Mouse (Mus musculus) intestine, embryonic 15.5 days (tissue): ENCODE measurements around the gene Tmem11. TPM values are rescaled to one million over a fixed set of nuclear protein-coding genes. Genes with fewer than 3 reads are reported as not detected.
"Not testable (repeated sequence)": the region's sequence is repeated elsewhere in the genome, so short reads cannot be mapped to it uniquely, and the experiment has no call there.

ENCODE experiments used
- ATAC-seq: fragments of 200-750 bp; cut with Nextera tagmentation; 2 replicates; pipeline ENCODE4 v1.8.0; 2017; ENCODE audit warnings: moderate TSS enrichment, moderate library complexity
- H3K27ac ChIP-seq: fragments of 300-500 bp; sonication (generic); 2 replicates; pipeline ENCODE4 v1.5.1; 2015; ENCODE audit warnings: mild to moderate bottlenecking, inconsistent platforms
- H3K27me3 ChIP-seq: fragments of 300-500 bp; sonication (generic); replicated peaks from 2 replicates; pipeline ENCODE4 v1.6.1; 2015; ENCODE audit warnings: inconsistent platforms
- H3K36me3 ChIP-seq: fragments of 300-500 bp; sonication (generic); 2 replicates; pipeline ENCODE4 v1.6.1; 2015; ENCODE audit warnings: inconsistent platforms
- H3K4me1 ChIP-seq: fragments of 300-500 bp; sonication (generic); replicated peaks from 2 replicates; pipeline ENCODE4 v1.6.1; 2015; ENCODE audit warnings: inconsistent platforms
- H3K4me2 ChIP-seq: fragments of 300-500 bp; sonication (generic); replicated peaks from 2 replicates; pipeline ENCODE4 v1.6.1; 2015; ENCODE audit warnings: mild to moderate bottlenecking, inconsistent platforms
- H3K4me3 ChIP-seq: fragments of 300-500 bp; sonication (generic); replicated peaks from 2 replicates; pipeline ENCODE4 v1.5.1; 2015; ENCODE audit warnings: inconsistent platforms
- H3K9ac ChIP-seq: fragments of 300-500 bp; sonication (generic); 2 replicates; pipeline ENCODE4 v1.6.1; 2015; ENCODE audit warnings: inconsistent platforms
- H3K9me3 ChIP-seq: fragments of 300-500 bp; sonication (generic); 2 replicates; pipeline ENCODE4 v1.6.1; 2016; ENCODE audit warnings: inconsistent platforms
- WGBS: fragments of 180-500 bp; shearing (Covaris S2); methylation state at CpG from one replicate; pipeline ENCODE4 v1.1.7; 2015; 5-methylcytosine and 5-hydroxymethylcytosine counted together
- polyA plus RNA-seq: library from polyadenylated mRNA; unstranded; fragments of >200 nt; fragmentation: Nextera tagmentation; extraction: Ambion mirVana; gene quantifications from 2 replicates; pipeline ENCODE4 v1.2.1, GENCODE M21; 2015

Tmem11 gene
- polyA plus RNA-seq, 1 experiment from 2014 or later: 62.9 TPM

GRCm38 (mm10) chr11:60908073-60908472 is 29.0 kb upstream of the Tmem11 start:
- Histone ChIP-seq H3K27me3 (no peaks in the 10 kb centered on the region), H3K4me2 (no peak overlapping the region), H3K9ac (no peak overlapping the region), H3K4me3 (no peak overlapping the region), H3K9me3 (no peaks in the 10 kb centered on the region), H3K27ac (no peak overlapping the region), H3K36me3 (peaks cover 13% of the 10 kb centered on the region; the same call in 1 of the 2 replicates), H3K4me1 (peaks cover 11% of the 10 kb centered on the region)
- ATAC-seq: no peak
- WGBS: 64% methylated on average over 3 of the region's 3 CpGs

GRCm38 (mm10) chr11:60906449-60906848 is 27.4 kb upstream of the Tmem11 start:
- no peak overlapping the region for H3K9ac ChIP-seq
- no peak overlapping the region for H3K27ac ChIP-seq
- no peak overlapping the region for H3K4me3 ChIP-seq
- H3K4me1 ChIP-seq: no peaks in the 10 kb centered on the region
- WGBS: 88% methylated on average over 4 of the region's 4 CpGs
- no peak overlapping the region for H3K4me2 ChIP-seq
- H3K9me3 ChIP-seq: no peaks in the 10 kb centered on the region
- peaks cover 13% of the 10 kb centered on the region; the same call in 1 of the 2 replicates for H3K36me3 ChIP-seq
- no peaks in the 10 kb centered on the region for H3K27me3 ChIP-seq
- ATAC-seq: no peak

GRCm38 (mm10) chr11:60905407-60906120 is 26.5 kb upstream of the Tmem11 start:
- H3K9me3 ChIP-seq: no peaks in the 10 kb centered on the region
- no peaks in the 10 kb centered on the region for H3K27me3 ChIP-seq
- no peak overlapping the region for H3K4me2 ChIP-seq
- peaks cover 13% of the 10 kb centered on the region; the same call in 1 of the 2 replicates for H3K36me3 ChIP-seq
- 94% methylated on average over 10 of the region's 10 CpGs for WGBS
- H3K9ac ChIP-seq: no peak overlapping the region
- no peak for ATAC-seq
- H3K4me1 ChIP-seq: no peaks in the 10 kb centered on the region
- no peak overlapping the region for H3K27ac ChIP-seq
- H3K4me3 ChIP-seq: no peak overlapping the region

- no peaks in the 10 kb centered on the region for H3K4me1 ChIP-seq
- H3K9ac ChIP-seq: no peak overlapping the region
- WGBS: 91% methylated on average over 6 of the region's 6 CpGs
- peaks cover 13% of the 10 kb centered on the region; the same call in 1 of the 2 replicates for H3K36me3 ChIP-seq
- H3K27ac ChIP-seq: no peak overlapping the region
- H3K4me2 ChIP-seq: no peak overlapping the region
- H3K9me3 ChIP-seq: no peaks in the 10 kb centered on the region
- H3K4me3 ChIP-seq: no peak overlapping the region
- H3K27me3 ChIP-seq: no peaks in the 10 kb centered on the region
- ATAC-seq: no peak
These were observed 24.6 kb upstream of the Tmem11 start for GRCm38 (mm10) chr11:60903661-60904061.

GRCm38 (mm10) chr11:60902486-60902885 is 23.4 kb upstream of the Tmem11 start:
- H3K27me3 ChIP-seq: no peaks in the 10 kb centered on the region
- H3K36me3 ChIP-seq: peaks cover 13% of the 10 kb centered on the region; the same call in 1 of the 2 replicates
- WGBS: 66% methylated on average over 4 of the region's 4 CpGs
- no peak overlapping the region for H3K9ac ChIP-seq
- no peaks in the 10 kb centered on the region for H3K4me1 ChIP-seq
- H3K4me3 ChIP-seq: no peak overlapping the region
- H3K4me2 ChIP-seq: no peak overlapping the region
- no peak overlapping the region for H3K27ac ChIP-seq
- no peak for ATAC-seq
- no peaks in the 10 kb centered on the region for H3K9me3 ChIP-seq

GRCm38 (mm10) chr11:60902001-60902400 is 22.9 kb upstream of the Tmem11 start:
- no peak for ATAC-seq
- Histone ChIP-seq H3K4me1 (no peaks in the 10 kb centered on the region), H3K27me3 (no peaks in the 10 kb centered on the region), H3K27ac (no peak overlapping the region), H3K9ac (no peak overlapping the region), H3K9me3 (no peaks in the 10 kb centered on the region), H3K36me3 (peaks cover 13% of the 10 kb centered on the region; the same call in 1 of the 2 replicates), H3K4me2 (no peak overlapping the region), H3K4me3 (no peak overlapping the region)
- WGBS: 79% methylated on average over 7 of the region's 7 CpGs

GRCm38 (mm10) chr11:60895915-60896314 is 16.8 kb upstream of the Tmem11 start:
- no peak overlapping the region for H3K4me2 ChIP-seq
- no peak overlapping the region for H3K27ac ChIP-seq
- no peaks in the 10 kb centered on the region for H3K27me3 ChIP-seq
- no peak for ATAC-seq
- no peak overlapping the region for H3K4me3 ChIP-seq
- no peaks in the 10 kb centered on the region for H3K9me3 ChIP-seq
- WGBS: 18% methylated on average over 4 of the region's 4 CpGs
- no peak overlapping the region for H3K9ac ChIP-seq
- no peaks in the 10 kb centered on the region for H3K4me1 ChIP-seq
- no peaks in the 10 kb centered on the region for H3K36me3 ChIP-seq

GRCm38 (mm10) chr11:60890744-60891143 is 11.7 kb upstream of the Tmem11 start:
- Histone ChIP-seq H3K27me3 (no peaks in the 10 kb centered on the region), H3K9ac (no peak overlapping the region), H3K4me1 (no peaks in the 10 kb centered on the region), H3K4me2 (no peak overlapping the region), H3K27ac (no peak overlapping the region), H3K36me3 (no peaks in the 10 kb centered on the region), H3K4me3 (no peak overlapping the region), H3K9me3 (no peaks in the 10 kb centered on the region)
- 54% methylated on average over 3 of the region's 3 CpGs for WGBS
- no peak for ATAC-seq

- H3K4me1 ChIP-seq: no peaks in the 10 kb centered on the region
- H3K4me3 ChIP-seq: no peak overlapping the region
- H3K4me2 ChIP-seq: no peak overlapping the region
- WGBS: 62% methylated on average over 6 of the region's 6 CpGs
- H3K27ac ChIP-seq: no peak overlapping the region
- no peaks in the 10 kb centered on the region for H3K27me3 ChIP-seq
- no peaks in the 10 kb centered on the region for H3K9me3 ChIP-seq
- no peak overlapping the region for H3K9ac ChIP-seq
- ATAC-seq: no peak
- H3K36me3 ChIP-seq: no peaks in the 10 kb centered on the region
These were observed 11.2 kb upstream of the Tmem11 start for GRCm38 (mm10) chr11:60890286-60890685.

GRCm38 (mm10) chr11:60889861-60890260 is 10.8 kb upstream of the Tmem11 start:
- no peak overlapping the region for H3K27ac ChIP-seq
- H3K9ac ChIP-seq: no peak overlapping the region
- H3K9me3 ChIP-seq: no peaks in the 10 kb centered on the region
- H3K27me3 ChIP-seq: no peaks in the 10 kb centered on the region
- no peak for ATAC-seq
- H3K4me3 ChIP-seq: no peak overlapping the region
- 59% methylated on average over 2 of the region's 2 CpGs for WGBS
- H3K4me1 ChIP-seq: no peaks in the 10 kb centered on the region
- no peak overlapping the region for H3K4me2 ChIP-seq
- H3K36me3 ChIP-seq: no peaks in the 10 kb centered on the region

GRCm38 (mm10) chr11:60886986-60887385 is 7.9 kb upstream of the Tmem11 start:
- 91% methylated on average over 3 of the region's 3 CpGs for WGBS
- H3K4me3 ChIP-seq, H3K4me1 ChIP-seq: not testable (repeated sequence)

GRCm38 (mm10) chr11:60882386-60882785 is 3.3 kb upstream of the Tmem11 start:
- Histone ChIP-seq H3K27me3 (no peaks in the 10 kb centered on the region), H3K27ac (no peak overlapping the region), H3K9me3 (no peaks in the 10 kb centered on the region), H3K4me1 (0 out of 2 replicates have a peak, but pooled peaks cover 3% of the 10 kb centered on the region), H3K36me3 (no peaks in the 10 kb centered on the region), H3K4me2 (no peak overlapping the region), H3K4me3 (no peak overlapping the region), H3K9ac (no peak overlapping the region)
- 81% methylated on average over 3 of the region's 3 CpGs for WGBS
- no peak for ATAC-seq

More at GRCm38 (mm10) chr11:60886986-60887385, 7.9 kb upstream of the Tmem11 start:
- not testable (repeated sequence) for ATAC-seq, H3K27ac ChIP-seq, H3K36me3 ChIP-seq, H3K9ac ChIP-seq, H3K27me3 ChIP-seq, H3K9me3 ChIP-seq, H3K4me2 ChIP-seq

GRCm38 (mm10) chr11:60880559-60880958 is 1.5 kb upstream of the Tmem11 start:
- Histone ChIP-seq H3K36me3 (no peaks in the 10 kb centered on the region), H3K4me2 (no peak overlapping the region), H3K27me3 (no peaks in the 10 kb centered on the region), H3K9ac (no peak overlapping the region), H3K4me1 (peaks cover 20% of the 10 kb centered on the region), H3K9me3 (no peaks in the 10 kb centered on the region), H3K4me3 (no peak overlapping the region), H3K27ac (no peak overlapping the region)
- ATAC-seq: no peak
- WGBS: 88% methylated on average over 4 of the region's 4 CpGs
